Mouse (Mus musculus) kidney, postnatal 36 days (tissue): ENCODE results near the gene Mpeg1.

ENCODE experiments used
- DNase-seq, 2 experiments: peaks; one replicate each; pipeline ENCODE4 v3.0.0; 2021 to 2022; ENCODE audit warnings: mixed read lengths in 2 of 2

Gene Mpeg1

GRCm38 (mm10) chr19:12460282-12461249, at the start of gene Mpeg1:
Gene Mpeg1 (plus strand): TSS chr19:12460779.
- no peak for DNase-seq

- no peak for DNase-seq
Observed at GRCm38 (mm10) chr19:12413737-12414136, 46.8 kb upstream of the Mpeg1 start.

- DNase-seq: peak; percentile 31 to 37
Observed at GRCm38 (mm10) chr19:12417361-12417760, 43.2 kb upstream of the Mpeg1 start, which contains the start of gene Olfr1441. Gene Olfr1441 (plus strand): TSS chr19:12417433.

GRCm38 (mm10) chr19:12418312-12418711, 42.3 kb upstream of the Mpeg1 start:
- DNase-seq: no peak

GRCm38 (mm10) chr19:12420555-12420954, 40.0 kb upstream of the Mpeg1 start:
- DNase-seq: no peak

GRCm38 (mm10) chr19:12421680-12422079, 38.9 kb upstream of the Mpeg1 start:
- DNase-seq: no peak

- DNase-seq: no peak
Observed at GRCm38 (mm10) chr19:12427101-12427500, 33.5 kb upstream of the Mpeg1 start.

- DNase-seq: no peak
Observed at GRCm38 (mm10) chr19:12427605-12428004, 33.0 kb upstream of the Mpeg1 start, which contains the start of gene Pfpl. Gene Pfpl (plus strand): TSS chr19:12427905.

- DNase-seq: peak; percentile 46 to 49
Observed at GRCm38 (mm10) chr19:12433033-12433432, 27.5 kb upstream of the Mpeg1 start.

GRCm38 (mm10) chr19:12435011-12435416, 25.6 kb upstream of the Mpeg1 start:
- no peak for DNase-seq

GRCm38 (mm10) chr19:12435750-12436524, 24.6 kb upstream of the Mpeg1 start:
- peak in 1 of 2 experiments; percentile 10 for DNase-seq

GRCm38 (mm10) chr19:12439581-12439980, 21.0 kb upstream of the Mpeg1 start:
- DNase-seq: no peak

GRCm38 (mm10) chr19:12440103-12440725, 20.4 kb upstream of the Mpeg1 start:
- no peak for DNase-seq

GRCm38 (mm10) chr19:12442560-12442959, 18.0 kb upstream of the Mpeg1 start:
- no peak for DNase-seq

- no peak for DNase-seq
Observed at GRCm38 (mm10) chr19:12445014-12445413, 15.6 kb upstream of the Mpeg1 start.

GRCm38 (mm10) chr19:12457401-12458066, 3.0 kb upstream of the Mpeg1 start:
- peak in 1 of 2 experiments; percentile 30 for DNase-seq

- DNase-seq: no peak
Observed at GRCm38 (mm10) chr19:12459516-12459915, 1.1 kb upstream of the Mpeg1 start.

- no peak for DNase-seq
Observed at GRCm38 (mm10) chr19:12462851-12463721, 2.5 kb downstream of the Mpeg1 start.

- no peak for DNase-seq
Observed at GRCm38 (mm10) chr19:12463722-12464035, 3.1 kb downstream of the Mpeg1 start.

- DNase-seq: no peak
Observed at GRCm38 (mm10) chr19:12464127-12464526, 3.5 kb downstream of the Mpeg1 start.

- DNase-seq: no peak
Observed at GRCm38 (mm10) chr19:12464674-12465073, 4.1 kb downstream of the Mpeg1 start.
